Mouse (Mus musculus): ENCODE results near the gene Scgb2b20.
"Not testable (repeated sequence)": the region's sequence is repeated elsewhere in the genome, so short reads cannot be mapped to it uniquely, and the experiment has no call there.

Gene Scgb2b20

GRCm38 (mm10) chr7:33366222-33366621, at the start of gene Scgb2b20:
TSS of gene Scgb2b20 (minus strand) at chr7:33366322.
- DNase-seq (ENCODE audit: low spot score in 2 of 2): not testable (repeated sequence)

GRCm38 (mm10) chr7:33409681-33410080, 43.6 kb upstream of the Scgb2b20 start:
- DNase-seq (ENCODE audit: low spot score in 2 of 2): not testable (repeated sequence)

- no peak for DNase-seq (ENCODE audit: low spot score in 2 of 2)
These were observed 35.5 kb upstream of the Scgb2b20 start for GRCm38 (mm10) chr7:33401650-33402049.

- not testable (repeated sequence) for DNase-seq (ENCODE audit: low spot score in 2 of 2)
These were observed 33.6 kb upstream of the Scgb2b20 start for GRCm38 (mm10) chr7:33399749-33400148.

- not testable (repeated sequence) for DNase-seq (ENCODE audit: low spot score in 2 of 2)
These were observed 6.8 kb upstream of the Scgb2b20 start, which contains the start of gene Scgb1b20 for GRCm38 (mm10) chr7:33372934-33373333. TSS of gene Scgb1b20 (plus strand) at chr7:33373234.
